ENCODE assay signal across 15 mouse cellular contexts in the genomic region with DNA sequence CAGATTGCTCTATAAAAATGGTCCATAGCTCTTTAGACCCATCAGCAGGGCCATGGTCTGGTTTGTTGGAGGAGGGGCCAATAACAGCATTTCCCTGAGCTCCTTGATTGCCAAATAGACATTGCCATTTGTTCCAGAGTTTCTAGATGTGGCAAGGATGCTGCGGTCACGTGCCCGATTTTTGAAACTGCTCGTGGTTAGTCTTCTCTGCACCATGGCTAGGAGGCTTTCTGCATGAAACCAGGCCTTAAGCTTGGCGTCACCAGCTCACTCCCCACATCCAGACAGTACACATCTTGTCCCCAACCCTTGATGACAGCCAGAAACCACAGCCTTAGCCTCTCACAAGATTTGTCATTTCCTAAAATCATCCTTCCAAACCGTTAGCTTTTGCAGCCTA.
"Had no signal": no experiment of that assay in that cellular context is flagged by ENCODE, and none has a peak within 500 bp of the region (broad histone marks: within the 10 kb centered on the region; RNA-seq: fewer than 3 reads in every experiment).

No protein-coding gene starts in this region.

- H3K27ac ChIP-seq: kidney, postnatal 0 days; limb, embryonic 10.5 days; liver, embryonic 12.5 days; lung, embryonic 15.5 days; midbrain, embryonic 10.5 days; stomach, postnatal 0 days had no signal

- H3K4me3 ChIP-seq: limb, embryonic 10.5 days; liver, embryonic 12.5 days; lung, embryonic 15.5 days; midbrain, embryonic 10.5 days; myocyte; neural tube, embryonic 15.5 days had no signal

- H3K4me1 ChIP-seq: limb, embryonic 10.5 days; liver, embryonic 12.5 days; lung, embryonic 15.5 days; neural tube, embryonic 15.5 days had no signal

- H3K4me2 ChIP-seq: liver, embryonic 12.5 days; lung, embryonic 15.5 days; neural tube, embryonic 15.5 days had no signal

- H3K27me3 ChIP-seq: liver, embryonic 12.5 days; lung, embryonic 15.5 days; neural tube, embryonic 15.5 days had no signal

- H3K9ac ChIP-seq: liver, embryonic 12.5 days; lung, embryonic 15.5 days; neural tube, embryonic 15.5 days had no signal

- ATAC-seq: intestine, postnatal 0 days; liver, embryonic 12.5 days had no signal

- DNase-seq: kidney, adult 9 months; kidney, postnatal 36 days; midbrain, embryonic 14.5 days; right cerebral cortex, adult 18-20 months; right cerebral cortex, postnatal 25 days; thymus, postnatal 4 days had no signal

- H3K36me3 ChIP-seq: liver, embryonic 12.5 days had no signal

- H3K9me3 ChIP-seq: limb, embryonic 10.5 days; liver, embryonic 12.5 days; lung, embryonic 15.5 days; midbrain, embryonic 10.5 days; neural tube, embryonic 15.5 days had no signal
